ENCODE assay signal across 27 mouse cellular contexts in genomic region chr8:80551303-80551702, GRCm38 (mm10). TPM values are rescaled to one million over a fixed set of nuclear protein-coding genes. Genes with fewer than 3 reads are reported as not detected.
DNase-seq lines count a peak whose midpoint lies in the region; ATAC-seq and TF ChIP-seq lines count a peak whose summit lies in the region.
"Had no signal": no experiment of that assay in that cellular context is flagged by ENCODE, and none has a peak within 500 bp of the region (broad histone marks: within the 10 kb centered on the region; RNA-seq: fewer than 3 reads in every experiment).

No protein-coding gene starts in this region.

- H3K27me3 ChIP-seq in G1E (ENCODE audit: insufficient read depth, low read length) = no peaks in the 10 kb centered on the region
- no peaks in the 10 kb centered on the region for H3K27me3 ChIP-seq in erythroblast, embryonic 14.5 days (ENCODE audit: control insufficient read depth)
- no peaks in the 10 kb centered on the region for H3K27me3 ChIP-seq in liver, embryonic 16.5 days (ENCODE audit: control insufficient read depth, insufficient read depth, low read depth, low read length)
- H3K27me3 ChIP-seq: embryonic facial prominence, embryonic 15.5 days; heart, embryonic 15.5 days had no signal

- H3K9me3 ChIP-seq in G1E (replicated peaks) = no peaks in the 10 kb centered on the region
- H3K9me3 ChIP-seq in erythroblast, embryonic 14.5 days (ENCODE audit: control insufficient read depth, low read length) = no peaks in the 10 kb centered on the region; the same call in 1 of the 2 replicates
- no peaks in the 10 kb centered on the region for H3K9me3 ChIP-seq in liver, embryonic 16.5 days (replicated peaks; ENCODE audit: control insufficient read depth, low read length)
- H3K9me3 ChIP-seq: embryonic facial prominence, embryonic 15.5 days; heart, embryonic 15.5 days; hindbrain, embryonic 10.5 days; limb, embryonic 10.5 days had no signal

- intact Hi-C loops in left cerebral cortex, postnatal 10 days (cut with DNase I) = no loop called here

- no peak for TF ChIP-seq CTCF in G1E (IDR thresholded peaks at IDR 0.05; ENCODE audit: low read depth, low read length)

- ATAC-seq in G1E (ENCODE audit: extremely low read depth, insufficient number of reproducible peaks, low FRiP score, poor library complexity, severe bottlenecking) = peak; percentile 45; the same call in 1 of the 2 replicates
- ATAC-seq in liver, embryonic 16.5 days (ENCODE audit: low read depth) = peak; percentile 95
- ATAC-seq: forebrain, embryonic 14.5 days had no signal

- DNase-seq in G1E (ENCODE audit: low spot score) = peak; percentile 2
- DNase-seq in MEL-GATA-1-ER (ENCODE audit: extremely low read depth, low read depth) = peak; percentile 49
- no peak for DNase-seq in left cerebral cortex, postnatal 10 days (ENCODE audit: extremely low spot score in 1 of 2, low spot score in 2 of 2)
- DNase-seq in lung, postnatal 10 days = no peak
- no peak for DNase-seq in kidney, postnatal 36 days
- DNase-seq in lung, postnatal 25 days (ENCODE audit: low spot score) = no peak
- DNase-seq: adrenal gland, postnatal 10 days; cerebellum, adult 9-10 months; embryo, embryonic 11 days; kidney, adult 8-10 months; lung, adult 2 months; midbrain, embryonic 14.5 days; thymus, postnatal 4 days had no signal

- H3K4me2 ChIP-seq in liver, embryonic 16.5 days (ENCODE audit: low read depth, low read length) = peak overlapping the region; percentile 12; the same call in 1 of the 2 replicates
- H3K4me2 ChIP-seq: embryonic facial prominence, embryonic 15.5 days; heart, embryonic 15.5 days had no signal

- peak overlapping the region; percentile 77 for H3K27ac ChIP-seq in liver, embryonic 16.5 days (ENCODE audit: low read length)
- H3K27ac ChIP-seq: embryonic facial prominence, embryonic 15.5 days; heart, embryonic 15.5 days; hindbrain, embryonic 10.5 days; limb, embryonic 10.5 days; macrophage had no signal

- no peak overlapping the region for H3K4me3 ChIP-seq in G1E (ENCODE audit: low read depth, low read length)
- peak overlapping the region; percentile 18 for H3K4me3 ChIP-seq in erythroblast, embryonic 14.5 days (replicated peaks)
- no peak overlapping the region for H3K4me3 ChIP-seq in liver, embryonic 16.5 days (ENCODE audit: low read depth, low read length)
- H3K4me3 ChIP-seq: embryonic facial prominence, embryonic 15.5 days; heart, embryonic 15.5 days; hindbrain, embryonic 10.5 days; limb, embryonic 10.5 days; myocyte had no signal

- H3K4me1 ChIP-seq in G1E (ENCODE audit: insufficient read depth, low read depth, low read length) = peaks cover 18% of the 10 kb centered on the region
- H3K4me1 ChIP-seq in erythroblast, embryonic 14.5 days (ENCODE audit: control insufficient read depth) = peaks cover 61% of the 10 kb centered on the region
- peaks cover 13% of the 10 kb centered on the region for H3K4me1 ChIP-seq in liver, embryonic 16.5 days (ENCODE audit: control insufficient read depth, low read depth, low read length)
- H3K4me1 ChIP-seq: embryonic facial prominence, embryonic 15.5 days; heart, embryonic 15.5 days; hindbrain, embryonic 10.5 days had no signal

- peak overlapping the region; percentile 49; the same call in 1 of the 2 replicates for H3K9ac ChIP-seq in liver, embryonic 16.5 days (ENCODE audit: low read depth, low read length)
- H3K9ac ChIP-seq: embryonic facial prominence, embryonic 15.5 days; heart, embryonic 15.5 days had no signal

- WGBS in liver, embryonic 16.5 days (ENCODE audit: insufficient replicate concordance) = 22% methylated on average over 3 of the region's 3 CpGs

- H3K36me3 ChIP-seq in G1E (replicated peaks) = no peaks in the 10 kb centered on the region
- no peaks in the 10 kb centered on the region for H3K36me3 ChIP-seq in erythroblast, embryonic 14.5 days (ENCODE audit: control insufficient read depth)
- no peaks in the 10 kb centered on the region for H3K36me3 ChIP-seq in liver, embryonic 16.5 days (ENCODE audit: control insufficient read depth, insufficient read depth)
- H3K36me3 ChIP-seq: embryonic facial prominence, embryonic 15.5 days; heart, embryonic 15.5 days; hindbrain, embryonic 10.5 days; limb, embryonic 10.5 days had no signal

RNA-seq across cellular contexts. Expression of gene Gypa, which starts 57.7 kb away (rescaled TPM):
- total RNA-seq in G1E (2014; fragmentation: Nextera tagmentation) (161 and 227 TPM in 2 replicates), G1E (2017) (35.0 and 39.1 TPM in 2 replicates)
- polyA plus RNA-seq in G1E (2012) = 2.2 and 3.5 TPM in 2 replicates
- 36.1 and 38.2 TPM in 2 replicates for polyA plus RNA-seq in erythroblast, embryonic 14.5 days (2012)
- polyA plus RNA-seq in liver, embryonic 16.5 days (2015; fragmentation: Nextera tagmentation; extraction: Ambion mirVana) = 642 and 710 TPM in 2 replicates
- under 1 TPM in 1 of 2 experiments, not detected in 1; 0.54 TPM for total RNA-seq in left cerebral cortex, postnatal 10 days (2021)
- polyA plus RNA-seq: large intestine, adult 2 months; macrophage; myocyte had no signal

RNA-seq across cellular contexts. Expression of gene Frem3, which starts 59.6 kb away (rescaled TPM):
- not detected in 2 replicates for total RNA-seq in G1E (2014; fragmentation: Nextera tagmentation)
- 0.06 and 0.11 TPM in 2 replicates for total RNA-seq in G1E (2017)
- not detected in 2 replicates for polyA plus RNA-seq in G1E (2012)
- polyA plus RNA-seq in erythroblast, embryonic 14.5 days (2012) = not detected in 2 replicates
- 0.08 and 0.11 TPM in 2 replicates for polyA plus RNA-seq in liver, embryonic 16.5 days (2015; fragmentation: Nextera tagmentation; extraction: Ambion mirVana)
- under 1 TPM; 0.32 to 0.64 TPM for total RNA-seq in left cerebral cortex, postnatal 10 days (2021)
- total RNA-seq: adrenal gland, postnatal 10 days; ES-E14; gastrocnemius, postnatal 4 days; neutrophil, adult 5-6 weeks had no signal
- polyA plus RNA-seq: lung, adult 2 months; macrophage; midbrain, embryonic 14.5 days; myocyte; spleen, adult 2 months had no signal

Comparison
In these comparisons a context has a peak if more than half of its experiments do, and no peak if none do; other contexts are left out.
1. DNase-seq: peak in G1E (single experiment) and MEL-GATA-1-ER (single experiment); none in left cerebral cortex, postnatal 10 days (0 of 2), lung, postnatal 10 days (single experiment), kidney, postnatal 36 days (0 of 2) and lung, postnatal 25 days (single experiment).
2. RNA of gene Gypa, which starts 57.7 kb away (polyA plus RNA-seq): 642 to 710 TPM in liver, embryonic 16.5 days; 36.1 to 38.2 TPM in erythroblast, embryonic 14.5 days and 2.2 to 3.5 TPM in G1E; every median in the first group is over 10 times any median in the second.